Mouse (Mus musculus): ENCODE data around the gene Slc9a1. TPM values are rescaled to one million over a fixed set of nuclear protein-coding genes. Genes with fewer than 3 reads are reported as not detected.

Gene Slc9a1
- total RNA-seq, 2 experiments from 2014 or later, result 8.3 to 9.8 TPM

DNA sequence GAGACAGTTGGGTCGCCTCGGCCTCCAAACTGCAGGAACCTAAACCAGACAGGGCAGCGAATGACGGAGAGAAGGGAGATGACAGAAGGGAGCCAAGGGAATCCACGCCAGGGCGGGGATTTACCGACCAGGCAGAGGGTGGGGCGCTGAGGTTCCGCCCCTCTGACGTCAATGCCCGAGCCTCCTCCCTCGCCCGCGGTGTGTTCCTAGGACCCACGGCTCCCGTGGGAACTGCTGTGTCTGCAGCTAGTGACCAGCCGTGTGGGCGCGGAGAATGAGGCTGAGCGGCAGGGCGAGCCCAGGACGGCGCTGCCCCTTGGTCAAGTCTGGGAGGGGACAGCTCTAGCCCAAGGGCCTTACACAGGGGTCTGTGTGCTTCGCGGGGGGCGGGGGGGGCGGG lies 98.6 kb downstream of the Slc9a1 start:
- intact Hi-C loops (cut with DNase I), result no loop called here
- DNase-seq, result peak; percentile 75 to 83

DNA sequence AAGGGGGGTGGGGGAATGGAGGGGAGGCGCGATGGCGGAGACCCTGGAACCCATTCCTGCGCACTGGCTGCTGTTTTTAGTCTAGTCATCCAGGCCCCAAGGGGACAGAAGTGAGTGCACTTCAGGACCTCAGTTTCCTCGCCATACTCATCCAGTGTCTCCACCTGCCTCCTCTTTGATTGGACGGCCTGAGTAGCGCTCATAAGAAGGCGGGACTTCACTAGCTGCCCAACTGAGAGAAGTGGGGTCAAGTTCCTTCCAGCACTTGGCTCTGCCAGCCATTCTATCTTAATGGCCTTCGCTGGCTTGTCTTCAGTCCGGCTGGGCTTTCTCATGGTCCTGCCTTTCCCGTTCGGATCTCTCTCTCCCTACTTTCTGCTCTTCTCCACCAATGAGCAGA lies 99.6 kb downstream of the Slc9a1 start:
- no peak for DNase-seq
- intact Hi-C loops (cut with DNase I), result no loop called here

DNA sequence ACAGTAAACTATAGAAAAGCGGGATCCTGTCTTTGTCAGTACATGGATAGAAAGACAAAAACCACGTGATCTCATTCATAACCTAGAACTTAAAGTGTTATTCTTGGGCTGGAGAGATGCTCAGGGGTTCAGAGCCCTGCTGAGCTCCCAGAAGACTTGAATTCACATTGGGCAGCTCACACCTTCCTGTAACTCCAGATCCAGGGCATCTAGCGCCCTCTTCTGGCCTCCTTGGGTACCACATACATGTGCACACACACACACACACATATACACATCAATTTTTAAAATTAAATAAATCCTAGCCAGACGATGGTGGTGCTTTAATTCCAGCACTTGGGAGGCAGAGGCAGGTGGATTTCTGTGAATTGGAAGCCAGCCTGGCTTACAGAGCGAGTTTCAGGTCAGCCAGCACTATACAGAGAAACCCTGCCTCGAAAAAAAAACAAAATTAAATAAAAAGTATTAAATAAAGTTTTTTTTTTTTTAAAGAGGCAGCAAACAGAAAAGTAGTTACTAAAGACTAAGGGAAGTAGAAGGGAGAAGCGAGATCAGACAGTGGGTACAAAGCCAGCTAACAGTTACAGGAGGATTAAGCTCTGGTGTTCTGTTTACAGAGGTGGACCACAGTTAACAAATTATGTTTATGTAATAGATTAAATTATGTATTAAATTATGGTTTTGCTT lies 101.8 kb downstream of the Slc9a1 start:
- DNase-seq, result no peak
- intact Hi-C loops (cut with DNase I), result no loop called here

Small RNA genes lying within 50 kb of the gene (microRNA-seq; reads per million reads assigned to microRNA genes)
- 2.2 to 2.9 reads per million in 2 experiments for gene Mir5122

Other genes starting within 250 kb of the Slc9a1 start
- 10 to 100 TPM; 31.1 to 31.8 TPM for gene Wasf2, start 239.2 kb upstream of the Slc9a1 start, total RNA-seq (2021)
- gene Cd164l2, start 157.6 kb upstream of the Slc9a1 start, total RNA-seq (2021), result under 1 TPM in 1 of 2 experiments, not detected in 1; 0.27 TPM
- gene Gpr3, start 157.2 kb upstream of the Slc9a1 start, total RNA-seq (2021), result not detected
- gene Map3k6, start 128.9 kb upstream of the Slc9a1 start, total RNA-seq (2021), result 10 to 100 TPM in 1 of 2 experiments, 1 to 10 TPM in 1; 7.1 to 10.4 TPM
- gene Sytl1, start 106.6 kb upstream of the Slc9a1 start, total RNA-seq (2021), result under 1 TPM in 1 of 2 experiments, not detected in 1; 0.64 TPM
- 10 to 100 TPM; 20.9 to 22.5 TPM for gene Tmem222, start 91.9 kb upstream of the Slc9a1 start, total RNA-seq (2021)
- gene Wdtc1, start 16.2 kb upstream of the Slc9a1 start, total RNA-seq (2021), result 10 to 100 TPM; 85.6 to 88.5 TPM
- gene Tent5b, start 110.4 kb downstream of the Slc9a1 start, total RNA-seq (2021), result 1 to 10 TPM in 1 of 2 experiments, under 1 TPM in 1; 0.59 to 1.0 TPM
- gene Trnp1, start 128.8 kb downstream of the Slc9a1 start, total RNA-seq (2021), result under 1 TPM; 0.56 to 0.81 TPM
- not detected for gene Kdf1, start 149.3 kb downstream of the Slc9a1 start, total RNA-seq (2021)
- gene Nudc, start 176.3 kb downstream of the Slc9a1 start, total RNA-seq (2021), result 10 to 100 TPM; 41.2 to 45.4 TPM
- gene Nr0b2, start 183.7 kb downstream of the Slc9a1 start, total RNA-seq (2021), result not detected
- 1 to 10 TPM; 2.6 to 3.3 TPM for gene Gpatch3, start 205.0 kb downstream of the Slc9a1 start, total RNA-seq (2021)
- 1 to 10 TPM; 4.7 to 5.7 TPM for gene Gpn2, start 214.7 kb downstream of the Slc9a1 start, total RNA-seq (2021)
- 1 to 10 TPM in 1 of 2 experiments, under 1 TPM in 1; 0.94 to 1.2 TPM for gene Sfn, start 232.5 kb downstream of the Slc9a1 start, total RNA-seq (2021)